ENCODE assay signal across 10 mouse cellular contexts in genomic region chr7:112644701-112645100, GRCm38 (mm10). TPM values are rescaled to one million over a fixed set of nuclear protein-coding genes. Genes with fewer than 3 reads are reported as not detected.
DNase-seq lines count a peak whose midpoint lies in the region; ATAC-seq lines count a peak whose summit lies in the region.
"Had no signal": no experiment of that assay in that cellular context is flagged by ENCODE, and none has a peak within 500 bp of the region (broad histone marks: within the 10 kb centered on the region; RNA-seq: fewer than 3 reads in every experiment).

No protein-coding gene starts in this region.

- peak; percentile 97 for DNase-seq in heart, adult 11 months
- peak; percentile 52 for DNase-seq in 3134 (ENCODE audit: extremely low read depth, insufficient read length, low spot score)
- DNase-seq in adrenal gland, adult 8-10 months: peak; percentile 35
- peak; percentile 78 to 87 for DNase-seq in lung, adult 18-20 months
- no peak for DNase-seq in embryo, embryonic 10.5 days (ENCODE audit: low spot score)

- 75% methylated on average over 6 of the region's 6 CpGs for WGBS in heart, embryonic 12.5 days

- no peak for ATAC-seq in heart, embryonic 12.5 days (ENCODE audit: insufficient number of reproducible peaks, low FRiP score)
- ATAC-seq in megakaryocyte progenitor cell, adult 5-6 weeks (replicated peaks; ENCODE audit: poor library complexity): no peak
- no peak for ATAC-seq in activated CD4-positive, CD25-positive, alpha-beta regulatory T cell, adult 4 months

- H3K4me1 ChIP-seq in heart, embryonic 12.5 days (replicated peaks): peaks cover 21% of the 10 kb centered on the region

- H3K36me3 ChIP-seq in heart, embryonic 12.5 days: peaks cover 6% of the 10 kb centered on the region
- H3K36me3 ChIP-seq: midbrain, embryonic 12.5 days had no signal

- H3K4me3 ChIP-seq in heart, embryonic 12.5 days: no peak overlapping the region
- H3K4me3 ChIP-seq: midbrain, embryonic 12.5 days had no signal

- no peak overlapping the region for H3K4me2 ChIP-seq in heart, embryonic 12.5 days
- H3K4me2 ChIP-seq: midbrain, embryonic 12.5 days had no signal

- H3K27ac ChIP-seq in heart, embryonic 12.5 days (ENCODE audit: poor library complexity, severe bottlenecking): no peak overlapping the region
- H3K27ac ChIP-seq: midbrain, embryonic 12.5 days had no signal

- no peaks in the 10 kb centered on the region; the same call in 1 of the 2 replicates for H3K9me3 ChIP-seq in heart, embryonic 12.5 days (replicated peaks)
- H3K9me3 ChIP-seq: midbrain, embryonic 12.5 days had no signal

- H3K9ac ChIP-seq in heart, embryonic 12.5 days: no peak overlapping the region
- H3K9ac ChIP-seq: midbrain, embryonic 12.5 days had no signal

- no peaks in the 10 kb centered on the region for H3K27me3 ChIP-seq in heart, embryonic 12.5 days (replicated peaks)
- H3K27me3 ChIP-seq: midbrain, embryonic 12.5 days had no signal

RNA-seq across cellular contexts. Expression of gene Tead1, which starts 34.4 kb away (rescaled TPM):
- 33.9 and 36.4 TPM in 2 replicates for polyA plus RNA-seq in heart, embryonic 12.5 days (2016; fragmentation: Nextera tagmentation; extraction: Ambion mirVana)
- 10 to 100 TPM; 73.4 to 82.7 (median 78.7) TPM for total RNA-seq in adrenal gland, adult 8-10 months (2022)
- total RNA-seq in megakaryocyte progenitor cell, adult 5-6 weeks (2015): not detected in 2 replicates
- not detected in 2 replicates for total RNA-seq in megakaryocyte progenitor cell, adult 5-6 weeks (2017)
- under 1 TPM in 1 of 2 experiments, not detected in 1; 0.60 TPM for polyA plus RNA-seq in activated CD4-positive, CD25-positive, alpha-beta regulatory T cell, adult 4 months (2017; shearing (Covaris generic))
- total RNA-seq: hematopoietic stem cell, adult 5-6 weeks had no signal

Comparison
In these comparisons a context has a peak if more than half of its experiments do, and no peak if none do; other contexts are left out.
1. RNA of gene Tead1, which starts 34.4 kb away (total RNA-seq): 73.4 to 82.7 TPM in adrenal gland, adult 8-10 months; not detected in megakaryocyte progenitor cell, adult 5-6 weeks; every median in the first group is over 10 times any median in the second.